In the genomic region with DNA sequence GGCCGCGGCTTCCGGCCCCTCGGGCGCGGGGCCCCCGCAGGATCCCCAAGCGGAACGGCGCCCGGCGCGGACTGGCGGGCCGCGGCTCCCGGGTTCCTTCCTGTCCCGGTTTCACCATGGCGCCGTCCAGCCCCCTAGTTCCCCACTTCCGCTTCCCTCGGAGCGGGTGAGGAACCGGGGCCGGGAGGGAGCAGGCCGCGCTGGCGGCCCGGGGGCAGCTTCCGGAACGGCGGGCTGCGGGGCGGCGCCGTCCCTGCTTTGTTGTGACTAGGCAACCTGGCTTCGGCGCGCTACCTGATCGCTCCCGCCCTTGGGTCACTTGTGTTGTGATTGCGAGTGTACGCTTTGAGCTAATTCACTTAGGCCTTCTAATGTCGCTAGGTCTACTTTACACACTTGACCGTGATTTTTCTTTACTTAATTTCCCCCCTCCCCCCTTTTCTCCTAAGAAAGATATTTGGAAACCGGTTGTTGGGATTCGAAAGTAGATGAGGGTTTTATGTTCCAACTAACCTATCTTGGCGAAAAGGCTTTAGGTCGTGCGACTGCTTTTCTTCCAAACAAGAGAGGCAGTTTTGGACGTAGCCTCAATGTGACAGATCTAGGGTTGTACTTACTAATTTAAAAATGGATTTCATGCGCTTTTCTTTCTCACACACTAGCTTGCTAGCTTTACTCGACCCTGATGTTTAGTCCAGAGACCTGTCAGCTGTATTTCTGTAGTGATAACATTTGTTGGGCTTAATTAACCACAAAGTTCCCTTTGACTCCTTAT, we compare ENCODE assay signal across 8 mouse cellular contexts. TPM values are rescaled to one million over a fixed set of nuclear protein-coding genes. Genes with fewer than 3 reads are reported as not detected.
DNase-seq lines count a peak whose midpoint lies in the region; ATAC-seq and TF ChIP-seq lines count a peak whose summit lies in the region.

No protein-coding gene starts in this region.

- TF ChIP-seq CTCF in forebrain, postnatal 0 days (IDR thresholded peaks at IDR 0.05; ENCODE audit: low read depth): no peak

- H3K4me3 ChIP-seq in forebrain, postnatal 0 days (ENCODE audit: low read depth, low read length): peak overlapping the region; percentile 68
- H3K4me3 ChIP-seq in hindbrain, embryonic 15.5 days: peak overlapping the region; percentile 76
- H3K4me3 ChIP-seq in limb, embryonic 11.5 days (ENCODE audit: low read depth, low read length): peak overlapping the region; percentile 74
- peak overlapping the region; percentile 85 for H3K4me3 ChIP-seq in midbrain, embryonic 10.5 days

- no peaks in the 10 kb centered on the region for H3K27me3 ChIP-seq in forebrain, postnatal 0 days (ENCODE audit: insufficient read depth, low read length)
- no peaks in the 10 kb centered on the region for H3K27me3 ChIP-seq in hindbrain, embryonic 15.5 days
- no peaks in the 10 kb centered on the region for H3K27me3 ChIP-seq in limb, embryonic 11.5 days (ENCODE audit: control insufficient read depth, insufficient read depth, low read length)
- no peaks in the 10 kb centered on the region for H3K27me3 ChIP-seq in midbrain, embryonic 10.5 days (ENCODE audit: low read depth, poor library complexity, severe bottlenecking)

- peak overlapping the region; percentile 96 for H3K27ac ChIP-seq in forebrain, postnatal 0 days (ENCODE audit: low read depth, low read length)
- H3K27ac ChIP-seq in hindbrain, embryonic 15.5 days (replicated peaks): peak overlapping the region; percentile 97
- peak overlapping the region; percentile 93 for H3K27ac ChIP-seq in limb, embryonic 11.5 days (replicated peaks; ENCODE audit: low read depth, low read length)
- peak overlapping the region; percentile 95 for H3K27ac ChIP-seq in midbrain, embryonic 10.5 days (replicated peaks)

- peak overlapping the region; percentile 86 for H3K9ac ChIP-seq in forebrain, postnatal 0 days
- H3K9ac ChIP-seq in hindbrain, embryonic 15.5 days: peak overlapping the region; percentile 74
- H3K9ac ChIP-seq in limb, embryonic 11.5 days (ENCODE audit: low read length): peak overlapping the region; percentile 96

- peak; percentile 75 for DNase-seq in cerebellum, adult 9-11 months
- DNase-seq in cerebellum, adult 8-10 months: no peak
- peak; percentile 57 to 63 for DNase-seq in adrenal gland, postnatal 4 days (ENCODE audit: low spot score in 2 of 2)
- DNase-seq in forebrain, postnatal 0 days: no peak
- peak; percentile 75 for DNase-seq in limb, embryonic 11.5 days (ENCODE audit: low spot score)
- DNase-seq in midbrain, embryonic 10.5 days (ENCODE audit: low spot score): peak; percentile 76
- DNase-seq in spleen, adult 18-20 months: peak; percentile 75 to 79

- 1% methylated on average over 50 of the region's 53 CpGs for WGBS in forebrain, postnatal 0 days
- WGBS in hindbrain, embryonic 15.5 days: under 1% methylated on average over 52 of the region's 53 CpGs
- WGBS in limb, embryonic 11.5 days: 1% methylated on average over 42 of the region's 53 CpGs
- under 1% methylated on average over 53 of the region's 53 CpGs for WGBS in midbrain, embryonic 10.5 days

- no peaks in the 10 kb centered on the region for H3K36me3 ChIP-seq in forebrain, postnatal 0 days (ENCODE audit: insufficient read depth)
- H3K36me3 ChIP-seq in hindbrain, embryonic 15.5 days: no peaks in the 10 kb centered on the region
- peaks cover 3% of the 10 kb centered on the region; the same call in 1 of the 2 replicates for H3K36me3 ChIP-seq in limb, embryonic 11.5 days (ENCODE audit: control insufficient read depth, insufficient read depth, low read length)
- H3K36me3 ChIP-seq in midbrain, embryonic 10.5 days: peaks cover 42% of the 10 kb centered on the region

- peak; percentile 68 for ATAC-seq in forebrain, postnatal 0 days
- ATAC-seq in hindbrain, embryonic 15.5 days (ENCODE audit: low FRiP score, low read depth): peak; percentile 63
- peak; percentile 61 for ATAC-seq in limb, embryonic 11.5 days (ENCODE audit: insufficient number of reproducible peaks, low FRiP score, low TSS enrichment, low read depth)

- H3K9me3 ChIP-seq in forebrain, postnatal 0 days (ENCODE audit: low read length): no peaks in the 10 kb centered on the region
- H3K9me3 ChIP-seq in hindbrain, embryonic 15.5 days: no peaks in the 10 kb centered on the region
- H3K9me3 ChIP-seq in limb, embryonic 11.5 days (ENCODE audit: control insufficient read depth, low read length): no peaks in the 10 kb centered on the region
- H3K9me3 ChIP-seq in midbrain, embryonic 10.5 days (replicated peaks): peaks cover 3% of the 10 kb centered on the region; the same call in 1 of the 2 replicates

- peak overlapping the region; percentile 82 for H3K4me2 ChIP-seq in forebrain, postnatal 0 days (ENCODE audit: low read depth)
- peak overlapping the region; percentile 68 for H3K4me2 ChIP-seq in hindbrain, embryonic 15.5 days
- peak overlapping the region; percentile 51 for H3K4me2 ChIP-seq in limb, embryonic 11.5 days (ENCODE audit: low read depth, severe bottlenecking)

- H3K4me1 ChIP-seq in forebrain, postnatal 0 days (ENCODE audit: insufficient read depth): peaks cover 18% of the 10 kb centered on the region; the same call in 1 of the 2 replicates
- H3K4me1 ChIP-seq in hindbrain, embryonic 15.5 days (replicated peaks): peaks cover 26% of the 10 kb centered on the region
- peaks cover 3% of the 10 kb centered on the region; the same call in 1 of the 2 replicates for H3K4me1 ChIP-seq in limb, embryonic 11.5 days (ENCODE audit: control insufficient read depth, insufficient read depth, low read length)
- H3K4me1 ChIP-seq in midbrain, embryonic 10.5 days: peaks cover 21% of the 10 kb centered on the region

RNA-seq across cellular contexts. Expression of a gene that starts 0.7 kb away (rescaled TPM):
- total RNA-seq in adrenal gland, postnatal 4 days (2021): 100 to 1,000 TPM; 188 to 210 TPM
- 96.8 and 110 TPM in 2 replicates for total RNA-seq in forebrain, postnatal 0 days (2014; rRNA removed)
- 117 and 131 TPM in 2 replicates for polyA plus RNA-seq in forebrain, postnatal 0 days (2015; fragmentation: Nextera tagmentation; extraction: Ambion mirVana)
- 151 and 157 TPM in 2 replicates for polyA plus RNA-seq in hindbrain, embryonic 15.5 days (2015; fragmentation: Nextera tagmentation; extraction: Ambion mirVana)
- 226 and 249 TPM in 2 replicates for polyA plus RNA-seq in limb, embryonic 11.5 days (2014; fragmentation: Nextera tagmentation; extraction: Ambion mirVana)
- 296 and 299 TPM in 2 replicates for polyA plus RNA-seq in midbrain, embryonic 10.5 days (2016; fragmentation: Nextera tagmentation; extraction: Ambion mirVana)

Comparison
In these comparisons a context has a peak if more than half of its experiments do, and no peak if none do; other contexts are left out.
1. DNase-seq: peak in cerebellum, adult 9-11 months (single experiment), adrenal gland, postnatal 4 days (2 of 2), limb, embryonic 11.5 days (single experiment), midbrain, embryonic 10.5 days (single experiment) and spleen, adult 18-20 months (2 of 2); none in cerebellum, adult 8-10 months (single experiment) and forebrain, postnatal 0 days (single experiment).
2. Peak in every context shown above with its lines, with median percentiles within 50 percentile points of each other: ATAC-seq, H3K27ac ChIP-seq, H3K4me2 ChIP-seq, H3K4me3 ChIP-seq and H3K9ac ChIP-seq.